Comparison of ENCODE assay signal across 7 mouse cellular contexts in the genomic region with DNA sequence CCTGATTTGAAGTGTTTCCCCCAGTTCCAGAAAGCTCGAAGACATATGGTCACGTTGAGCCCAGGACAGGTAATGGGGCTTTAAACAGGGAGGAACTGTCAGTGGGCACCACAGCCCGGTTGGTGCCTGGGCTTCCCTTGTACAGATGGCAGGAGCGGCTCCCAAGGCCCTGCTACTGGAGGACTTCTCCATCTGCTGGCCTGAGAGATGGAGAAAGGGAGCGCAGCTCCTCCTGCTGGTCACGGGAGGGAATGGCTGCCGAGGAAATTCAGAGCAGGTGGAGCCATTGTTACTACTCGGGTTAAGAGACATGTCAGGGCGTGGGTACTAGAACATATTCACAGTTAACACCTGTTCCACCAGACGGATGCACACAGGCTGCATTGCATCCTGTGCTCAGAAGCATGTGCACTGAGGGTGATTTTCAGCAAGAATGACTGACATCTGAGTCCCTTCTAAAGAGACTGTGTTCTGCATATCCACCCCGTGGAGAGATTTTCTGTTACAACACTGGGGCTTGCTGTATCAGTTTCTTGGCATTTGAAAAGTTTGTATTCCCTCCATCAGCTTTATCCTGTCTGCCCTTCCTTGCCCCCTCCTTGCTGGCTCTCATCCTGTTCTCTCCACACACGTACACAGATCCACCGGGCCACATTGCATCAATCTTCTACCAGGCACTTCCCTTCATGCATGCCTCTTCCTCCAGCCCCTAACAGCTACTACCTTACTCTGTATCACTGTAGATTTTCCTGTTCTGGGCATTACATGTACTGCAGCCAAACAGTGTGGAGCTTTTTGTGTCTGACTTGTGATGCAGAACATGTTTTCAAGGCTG. TPM values are rescaled to one million over a fixed set of nuclear protein-coding genes. Genes with fewer than 3 reads are reported as not detected.
DNase-seq lines count a peak whose midpoint lies in the region; ATAC-seq and TF ChIP-seq lines count a peak whose summit lies in the region.

No protein-coding gene starts in this region.

- no peaks in the 10 kb centered on the region for H3K27me3 ChIP-seq in kidney, adult 2 months (replicated peaks; ENCODE audit: control insufficient read depth, insufficient read depth, low read length)
- H3K27me3 ChIP-seq in limb, embryonic 11.5 days (ENCODE audit: control insufficient read depth, insufficient read depth, low read length) = no peaks in the 10 kb centered on the region
- H3K27me3 ChIP-seq in midbrain, embryonic 15.5 days (replicated peaks) = no peaks in the 10 kb centered on the region
- no peaks in the 10 kb centered on the region for H3K27me3 ChIP-seq in spleen, adult 2 months (ENCODE audit: control insufficient read depth, insufficient read depth, low read length)

- no peak overlapping the region for H3K4me3 ChIP-seq in kidney, adult 2 months (ENCODE audit: insufficient read depth, low read depth, low read length)
- H3K4me3 ChIP-seq in limb, embryonic 11.5 days (ENCODE audit: low read depth, low read length) = no peak overlapping the region
- no peak overlapping the region for H3K4me3 ChIP-seq in midbrain, embryonic 15.5 days
- H3K4me3 ChIP-seq in spleen, adult 2 months (ENCODE audit: extremely low read depth, insufficient read depth, insufficient read length) = no peak overlapping the region

- H3K27ac ChIP-seq in kidney, adult 2 months (ENCODE audit: insufficient read depth, low read depth, low read length) = no peak overlapping the region
- H3K27ac ChIP-seq in limb, embryonic 11.5 days (replicated peaks; ENCODE audit: low read depth, low read length) = no peak overlapping the region
- no peak overlapping the region for H3K27ac ChIP-seq in midbrain, embryonic 15.5 days
- no peak overlapping the region for H3K27ac ChIP-seq in spleen, adult 2 months (ENCODE audit: insufficient read depth, low read length)

- no peaks in the 10 kb centered on the region for H3K36me3 ChIP-seq in kidney, adult 2 months (ENCODE audit: control insufficient read depth, insufficient read depth, low read length)
- no peaks in the 10 kb centered on the region for H3K36me3 ChIP-seq in limb, embryonic 11.5 days (ENCODE audit: control insufficient read depth, insufficient read depth, low read length)
- H3K36me3 ChIP-seq in midbrain, embryonic 15.5 days (replicated peaks) = no peaks in the 10 kb centered on the region; the same call in 1 of the 2 replicates
- peaks cover 10% of the 10 kb centered on the region for H3K36me3 ChIP-seq in spleen, adult 2 months (ENCODE audit: control insufficient read depth, insufficient read depth, low read length)

- H3K9me3 ChIP-seq in limb, embryonic 11.5 days (ENCODE audit: control insufficient read depth, low read length) = no peaks in the 10 kb centered on the region
- no peaks in the 10 kb centered on the region for H3K9me3 ChIP-seq in midbrain, embryonic 15.5 days

- WGBS in kidney, adult 2 months = 33% methylated on average over 13 of the region's 13 CpGs
- 43% methylated on average over 13 of the region's 13 CpGs for WGBS in limb, embryonic 11.5 days
- 33% methylated on average over 13 of the region's 13 CpGs for WGBS in midbrain, embryonic 15.5 days
- 29% methylated on average over 13 of the region's 13 CpGs for WGBS in spleen, adult 2 months

- DNase-seq in adrenal gland, adult 8-10 months = peak; percentile 70
- peak; percentile 52 for DNase-seq in embryo, embryonic 11.5 days (ENCODE audit: low read depth, low spot score)
- peak; percentile 85 for DNase-seq in kidney, adult 2 months
- DNase-seq in limb, embryonic 11.5 days (ENCODE audit: low spot score) = peak; percentile 88
- peak; percentile 28 to 73 for DNase-seq in spleen, adult 2 months (ENCODE audit: low read depth in 1 of 2, low spot score in 2 of 2)

- peak; percentile 97 for ATAC-seq in granulocyte monocyte progenitor cell, adult 5-6 weeks (replicated peaks; ENCODE audit: poor library complexity, severe bottlenecking)
- ATAC-seq in limb, embryonic 11.5 days (ENCODE audit: insufficient number of reproducible peaks, low FRiP score, low TSS enrichment, low read depth) = 0 out of 2 replicates have a peak, but pooled peaks have one; percentile 21
- peak; percentile 89 for ATAC-seq in midbrain, embryonic 15.5 days (replicated peaks)

- H3K9ac ChIP-seq in limb, embryonic 11.5 days (ENCODE audit: low read length) = no peak overlapping the region
- no peak overlapping the region for H3K9ac ChIP-seq in midbrain, embryonic 15.5 days

- TF ChIP-seq POLR2A in kidney, adult 2 months (IDR thresholded peaks at IDR 0.05; ENCODE audit: low read depth, low read length) = no peak
- TF ChIP-seq POLR2A in spleen, adult 2 months (IDR thresholded peaks at IDR 0.05; ENCODE audit: low read depth, low read length) = no peak

- H3K4me2 ChIP-seq in limb, embryonic 11.5 days (ENCODE audit: low read depth, severe bottlenecking) = no peak overlapping the region
- H3K4me2 ChIP-seq in midbrain, embryonic 15.5 days = no peak overlapping the region

- TF ChIP-seq CTCF in kidney, adult 2 months (conservative IDR thresholded peaks at IDR 0.05; ENCODE audit: insufficient read depth, insufficient read length, low read depth, low read length) = peak; percentile 99
- peak; percentile 98 for TF ChIP-seq CTCF in spleen, adult 2 months (IDR thresholded peaks at IDR 0.05; ENCODE audit: extremely low read depth, insufficient read depth, insufficient read length, insufficient replicate concordance)

- no peaks in the 10 kb centered on the region for H3K4me1 ChIP-seq in kidney, adult 2 months (ENCODE audit: control insufficient read depth, insufficient read depth, low read length)
- H3K4me1 ChIP-seq in limb, embryonic 11.5 days (ENCODE audit: control insufficient read depth, insufficient read depth, low read length) = no peaks in the 10 kb centered on the region
- H3K4me1 ChIP-seq in midbrain, embryonic 15.5 days = no peaks in the 10 kb centered on the region
- H3K4me1 ChIP-seq in spleen, adult 2 months (ENCODE audit: control insufficient read depth, insufficient read depth, insufficient read length) = no peaks in the 10 kb centered on the region

RNA-seq across cellular contexts. Expression of gene Hspbap1, which starts 47.3 kb away (rescaled TPM):
- 1 to 10 TPM; 6.6 to 9.8 (median 7.8) TPM for total RNA-seq in adrenal gland, adult 8-10 months (2022)
- 3.0 and 7.8 TPM in 2 replicates for total RNA-seq in granulocyte monocyte progenitor cell, adult 5-6 weeks (2014; fragmentation: Nextera tagmentation)
- total RNA-seq in granulocyte monocyte progenitor cell, adult 5-6 weeks (2017) = 5.6 and 7.4 TPM in 2 replicates
- polyA plus RNA-seq in kidney, adult 2 months (2012; rRNA removed) = 6.2 and 7.0 TPM in 2 replicates
- polyA plus RNA-seq in limb, embryonic 11.5 days (2014; fragmentation: Nextera tagmentation; extraction: Ambion mirVana) = 23.5 and 23.8 TPM in 2 replicates
- polyA plus RNA-seq in midbrain, embryonic 15.5 days (2015; fragmentation: Nextera tagmentation; extraction: Ambion mirVana) = 17.2 and 18.5 TPM in 2 replicates
- 6.3 and 6.7 TPM in 2 replicates for polyA plus RNA-seq in spleen, adult 2 months (2012; rRNA removed)

RNA-seq across cellular contexts. Expression of gene Dirc2, which starts 48.3 kb away (rescaled TPM):
- total RNA-seq in adrenal gland, adult 8-10 months (2022) = 10 to 100 TPM; 32.3 to 57.3 (median 43.9) TPM
- total RNA-seq in granulocyte monocyte progenitor cell, adult 5-6 weeks (2014; fragmentation: Nextera tagmentation) = 24.9 and 31.7 TPM in 2 replicates
- total RNA-seq in granulocyte monocyte progenitor cell, adult 5-6 weeks (2017) = 15.8 and 21.1 TPM in 2 replicates
- polyA plus RNA-seq in kidney, adult 2 months (2012; rRNA removed) = 33.3 and 35.1 TPM in 2 replicates
- polyA plus RNA-seq in limb, embryonic 11.5 days (2014; fragmentation: Nextera tagmentation; extraction: Ambion mirVana) = 13.0 and 15.2 TPM in 2 replicates
- 31.4 TPM in 2 replicates for polyA plus RNA-seq in midbrain, embryonic 15.5 days (2015; fragmentation: Nextera tagmentation; extraction: Ambion mirVana)
- 20.7 and 27.5 TPM in 2 replicates for polyA plus RNA-seq in spleen, adult 2 months (2012; rRNA removed)

RNA-seq across cellular contexts. Expression of gene Parp14, which starts 53.9 kb away (rescaled TPM):
- 10 to 100 TPM; 11.7 to 16.3 (median 15.5) TPM for total RNA-seq in adrenal gland, adult 8-10 months (2022)
- total RNA-seq in granulocyte monocyte progenitor cell, adult 5-6 weeks (2014; fragmentation: Nextera tagmentation) = 10.7 and 16.7 TPM in 2 replicates
- total RNA-seq in granulocyte monocyte progenitor cell, adult 5-6 weeks (2017) = 11.6 and 11.7 TPM in 2 replicates
- polyA plus RNA-seq in kidney, adult 2 months (2012; rRNA removed) = 3.8 and 5.3 TPM in 2 replicates
- 0.36 and 0.50 TPM in 2 replicates for polyA plus RNA-seq in limb, embryonic 11.5 days (2014; fragmentation: Nextera tagmentation; extraction: Ambion mirVana)
- polyA plus RNA-seq in midbrain, embryonic 15.5 days (2015; fragmentation: Nextera tagmentation; extraction: Ambion mirVana) = 0.49 and 0.72 TPM in 2 replicates
- polyA plus RNA-seq in spleen, adult 2 months (2012; rRNA removed) = 8.0 and 8.1 TPM in 2 replicates

Comparison
In these comparisons a context has a peak if more than half of its experiments do, and no peak if none do; other contexts are left out.
1. ATAC-seq: peak in every context shown above with its lines; median percentile 97 in granulocyte monocyte progenitor cell, adult 5-6 weeks; 89 in midbrain, embryonic 15.5 days; 21 in limb, embryonic 11.5 days.